8 mouse cellular contexts compared by ENCODE assay signal in the genomic region with DNA sequence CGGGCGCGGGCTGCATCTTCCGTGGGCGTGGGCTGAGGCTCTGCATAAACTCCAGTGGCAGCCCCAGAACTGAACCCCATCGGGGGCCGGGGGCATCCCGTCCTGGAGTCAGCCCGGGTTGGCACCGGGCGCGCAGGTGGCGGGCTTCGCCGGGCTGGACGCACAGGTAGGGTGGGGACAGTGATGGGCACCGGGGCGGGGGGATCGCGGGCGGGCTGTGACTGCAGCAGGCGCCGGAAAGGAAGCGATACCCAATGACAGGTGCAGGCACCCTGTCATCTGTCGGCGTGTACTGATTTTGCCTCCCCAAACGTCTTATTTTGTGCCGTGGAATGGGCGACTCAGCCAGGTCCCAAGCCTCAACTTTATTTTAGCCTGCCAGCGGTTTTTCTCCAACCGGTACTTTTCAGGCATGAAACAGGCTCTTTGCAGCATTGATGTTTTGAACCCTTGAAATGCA. TPM values are rescaled to one million over a fixed set of nuclear protein-coding genes. Genes with fewer than 3 reads are reported as not detected.
DNase-seq lines count a peak whose midpoint lies in the region; ATAC-seq and TF ChIP-seq lines count a peak whose summit lies in the region.

No protein-coding gene starts in this region.

- TF ChIP-seq POLR2A in limb, embryonic 14.5 days (IDR thresholded peaks at IDR 0.05; ENCODE audit: borderline replicate concordance, extremely low read depth, insufficient read depth, insufficient read length): no peak

- peak; percentile 26; the same call in 1 of the 2 replicates for ATAC-seq in cerebellum, adult (ENCODE audit: insufficient number of reproducible peaks, low FRiP score, low TSS enrichment)
- ATAC-seq in neural tube, embryonic 11.5 days (ENCODE audit: insufficient read depth, low FRiP score, low TSS enrichment): no peak
- ATAC-seq in limb, embryonic 14.5 days (ENCODE audit: low FRiP score, low read depth): peak; percentile 10
- ATAC-seq in stomach, postnatal 0 days (ENCODE audit: low FRiP score, low TSS enrichment): no peak; the same call in 1 of the 2 replicates

- no peak for TF ChIP-seq CTCF in stomach, postnatal 0 days (IDR thresholded peaks at IDR 0.05; ENCODE audit: low read depth)

- H3K27me3 ChIP-seq in neural tube, embryonic 11.5 days (ENCODE audit: control insufficient read depth, insufficient read depth, low read length): no peaks in the 10 kb centered on the region
- H3K27me3 ChIP-seq in limb, embryonic 14.5 days (ENCODE audit: control insufficient read depth, insufficient read depth, low read length): no peaks in the 10 kb centered on the region
- H3K27me3 ChIP-seq in stomach, postnatal 0 days (ENCODE audit: control insufficient read depth, insufficient read depth, low read length): no peaks in the 10 kb centered on the region

- H3K4me1 ChIP-seq in neural tube, embryonic 11.5 days (ENCODE audit: control insufficient read depth, insufficient read depth, low read length): peaks cover 6% of the 10 kb centered on the region; the same call in 1 of the 2 replicates
- H3K4me1 ChIP-seq in limb, embryonic 14.5 days (ENCODE audit: control insufficient read depth, insufficient read depth, low read length): peaks cover 11% of the 10 kb centered on the region; the same call in 1 of the 2 replicates
- no peaks in the 10 kb centered on the region for H3K4me1 ChIP-seq in stomach, postnatal 0 days (replicated peaks; ENCODE audit: control insufficient read depth, insufficient read depth)

- H3K9me3 ChIP-seq in neural tube, embryonic 11.5 days (ENCODE audit: control insufficient read depth, low read length): no peaks in the 10 kb centered on the region
- H3K9me3 ChIP-seq in limb, embryonic 14.5 days (ENCODE audit: control insufficient read depth, low read length): no peaks in the 10 kb centered on the region
- no peaks in the 10 kb centered on the region for H3K9me3 ChIP-seq in stomach, postnatal 0 days (ENCODE audit: control insufficient read depth, low read length)

- DNase-seq in cerebellum, postnatal 36 days: no peak
- no peak for DNase-seq in neural tube, embryonic 11.5 days (ENCODE audit: low spot score)
- DNase-seq in neural tube, embryonic 10.5 days (ENCODE audit: extremely low spot score, low spot score): no peak
- DNase-seq in limb, embryonic 14.5 days (ENCODE audit: low spot score): no peak
- no peak for DNase-seq in stomach, postnatal 0 days (ENCODE audit: low spot score)
- no peak for DNase-seq in cerebellum, adult 8-10 months
- DNase-seq in right cerebral cortex, adult 18-20 months: no peak

- 2% methylated on average over 30 of the region's 31 CpGs for WGBS in neural tube, embryonic 11.5 days
- 4% methylated on average over 23 of the region's 31 CpGs for WGBS in limb, embryonic 14.5 days
- WGBS in stomach, postnatal 0 days: under 1% methylated on average over 25 of the region's 31 CpGs

- H3K4me2 ChIP-seq in neural tube, embryonic 11.5 days (ENCODE audit: low read depth): peak overlapping the region; percentile 86
- peak overlapping the region; percentile 79 for H3K4me2 ChIP-seq in limb, embryonic 14.5 days (replicated peaks; ENCODE audit: low read depth, low read length, severe bottlenecking)
- H3K4me2 ChIP-seq in stomach, postnatal 0 days (replicated peaks; ENCODE audit: low read depth): peak overlapping the region; percentile 97

- peak overlapping the region; percentile 98 for H3K9ac ChIP-seq in neural tube, embryonic 11.5 days (ENCODE audit: low read length)
- peak overlapping the region; percentile 93 for H3K9ac ChIP-seq in limb, embryonic 14.5 days (ENCODE audit: low read depth, low read length, severe bottlenecking)
- H3K9ac ChIP-seq in stomach, postnatal 0 days (ENCODE audit: low read length): peak overlapping the region; percentile 97

- peak overlapping the region; percentile 99 for H3K27ac ChIP-seq in neural tube, embryonic 11.5 days (ENCODE audit: low read depth, low read length)
- H3K27ac ChIP-seq in limb, embryonic 14.5 days (replicated peaks; ENCODE audit: low read depth, low read length): peak overlapping the region; percentile 99
- H3K27ac ChIP-seq in stomach, postnatal 0 days (replicated peaks): peak overlapping the region; percentile 98

- no peaks in the 10 kb centered on the region for H3K36me3 ChIP-seq in neural tube, embryonic 11.5 days (ENCODE audit: control insufficient read depth, insufficient read depth, low read length)
- 0 out of 2 replicates have a peak, but pooled peaks cover 9% of the 10 kb centered on the region for H3K36me3 ChIP-seq in limb, embryonic 14.5 days (ENCODE audit: control insufficient read depth, insufficient read depth, low read length)
- no peaks in the 10 kb centered on the region for H3K36me3 ChIP-seq in stomach, postnatal 0 days (ENCODE audit: control insufficient read depth, insufficient read depth, low read length)

- TF ChIP-seq EP300 in stomach, postnatal 0 days (optimal IDR thresholded peaks at IDR 0.05): no peak

- H3K4me3 ChIP-seq in neural tube, embryonic 11.5 days (ENCODE audit: low read depth, low read length): peak overlapping the region; percentile 95
- H3K4me3 ChIP-seq in limb, embryonic 14.5 days (replicated peaks; ENCODE audit: low read length): peak overlapping the region; percentile 85
- H3K4me3 ChIP-seq in stomach, postnatal 0 days (ENCODE audit: low read depth, low read length): peak overlapping the region; percentile 90

RNA-seq across cellular contexts. Expression of a gene that starts 0.8 kb away (rescaled TPM):
- polyA plus RNA-seq in neural tube, embryonic 11.5 days (2014; fragmentation: Nextera tagmentation; extraction: Ambion mirVana): 18.3 and 18.7 TPM in 2 replicates
- 10.9 and 13.8 TPM in 2 replicates for polyA plus RNA-seq in limb, embryonic 14.5 days (2012; rRNA removed)
- 8.5 and 10.8 TPM in 2 replicates for polyA plus RNA-seq in limb, embryonic 14.5 days (2014; fragmentation: Nextera tagmentation; extraction: Ambion mirVana)
- 3.2 and 3.8 TPM in 2 replicates for polyA plus RNA-seq in stomach, postnatal 0 days (2015; fragmentation: Nextera tagmentation; extraction: Ambion mirVana)

RNA-seq across cellular contexts. Expression of a gene that starts 22.6 kb away (rescaled TPM):
- 70.5 and 74.7 TPM in 2 replicates for polyA plus RNA-seq in neural tube, embryonic 11.5 days (2014; fragmentation: Nextera tagmentation; extraction: Ambion mirVana)
- polyA plus RNA-seq in limb, embryonic 14.5 days (2012; rRNA removed): 45.3 and 65.6 TPM in 2 replicates
- 53.9 and 60.1 TPM in 2 replicates for polyA plus RNA-seq in limb, embryonic 14.5 days (2014; fragmentation: Nextera tagmentation; extraction: Ambion mirVana)
- polyA plus RNA-seq in stomach, postnatal 0 days (2015; fragmentation: Nextera tagmentation; extraction: Ambion mirVana): 39.5 and 46.9 TPM in 2 replicates

RNA-seq across cellular contexts. Expression of a gene that starts 39.8 kb away (rescaled TPM):
- 107 and 110 TPM in 2 replicates for polyA plus RNA-seq in neural tube, embryonic 11.5 days (2014; fragmentation: Nextera tagmentation; extraction: Ambion mirVana)
- polyA plus RNA-seq in limb, embryonic 14.5 days (2012; rRNA removed): 78.8 and 91.2 TPM in 2 replicates
- 87.9 and 97.1 TPM in 2 replicates for polyA plus RNA-seq in limb, embryonic 14.5 days (2014; fragmentation: Nextera tagmentation; extraction: Ambion mirVana)
- polyA plus RNA-seq in stomach, postnatal 0 days (2015; fragmentation: Nextera tagmentation; extraction: Ambion mirVana): 75.2 and 78.4 TPM in 2 replicates

RNA-seq across cellular contexts. Expression of a gene that starts 43.2 kb away (rescaled TPM):
- polyA plus RNA-seq in neural tube, embryonic 11.5 days (2014; fragmentation: Nextera tagmentation; extraction: Ambion mirVana): not detected in 2 replicates
- not detected in 2 replicates for polyA plus RNA-seq in limb, embryonic 14.5 days (2012; rRNA removed)
- polyA plus RNA-seq in limb, embryonic 14.5 days (2014; fragmentation: Nextera tagmentation; extraction: Ambion mirVana): not detected in 2 replicates
- polyA plus RNA-seq in stomach, postnatal 0 days (2015; fragmentation: Nextera tagmentation; extraction: Ambion mirVana): not detected in 2 replicates

RNA-seq across cellular contexts. Expression of a gene that starts 51.2 kb away (rescaled TPM):
- polyA plus RNA-seq in neural tube, embryonic 11.5 days (2014; fragmentation: Nextera tagmentation; extraction: Ambion mirVana): 3.2 and 4.0 TPM in 2 replicates
- polyA plus RNA-seq in limb, embryonic 14.5 days (2012; rRNA removed): 34.7 and 42.7 TPM in 2 replicates
- polyA plus RNA-seq in limb, embryonic 14.5 days (2014; fragmentation: Nextera tagmentation; extraction: Ambion mirVana): 17.3 and 19.8 TPM in 2 replicates
- 87.9 and 89.3 TPM in 2 replicates for polyA plus RNA-seq in stomach, postnatal 0 days (2015; fragmentation: Nextera tagmentation; extraction: Ambion mirVana)

Comparison
In these comparisons a context has a peak if more than half of its experiments do, and no peak if none do; other contexts are left out.
1. ATAC-seq: peak in cerebellum, adult (single experiment) and limb, embryonic 14.5 days (single experiment); none in neural tube, embryonic 11.5 days (single experiment) and stomach, postnatal 0 days (single experiment).
2. Peak in every context shown above with its lines, with median percentiles within 50 percentile points of each other: H3K27ac ChIP-seq, H3K4me2 ChIP-seq, H3K4me3 ChIP-seq and H3K9ac ChIP-seq.